Mouse (Mus musculus) myocyte (in vitro differentiated cells): Measurements from ENCODE around the gene Slc25a11. TPM values are rescaled to one million over a fixed set of nuclear protein-coding genes. Genes with fewer than 3 reads are reported as not detected.

Experiments
- H3K27me3 ChIP-seq: one replicate; pipeline ENCODE4 v1.6.1; 2011; ENCODE audit not compliant: control insufficient read depth, insufficient read depth, insufficient read length
- H3K36me3 ChIP-seq: one replicate; pipeline ENCODE4 v1.6.1; 2011; ENCODE audit not compliant: control insufficient read depth, insufficient read depth
- H3K4me2 ChIP-seq: one replicate; pipeline ENCODE4 v1.6.1; 2011; ENCODE audit warnings: low read depth, control low read depth
- H3K4me3 ChIP-seq: one replicate; pipeline ENCODE4 v1.5.1; 2011; ENCODE audit warnings: mild to moderate bottlenecking, control low read depth, moderate library complexity
- H3K79me2 ChIP-seq: one replicate; pipeline ENCODE4 v1.6.1; 2011; ENCODE audit not compliant: control insufficient read depth, insufficient read depth
- H3ac ChIP-seq: one replicate; pipeline ENCODE4 v1.6.1; 2011; ENCODE audit not compliant: control insufficient read depth, insufficient read length
- CEBPB ChIP-seq: IDR thresholded peaks from 2 replicates; pipeline ENCODE4 v1.6.1; 2011; ENCODE audit warnings: mild to moderate bottlenecking, moderate library complexity; ENCODE audit not compliant: poor library complexity, insufficient read depth, severe bottlenecking
- E2F4 ChIP-seq: IDR thresholded peaks from one replicate; pipeline ENCODE4 v1.6.1; 2011; ENCODE audit warnings: mild to moderate bottlenecking, control low read depth, moderate library complexity; ENCODE audit not compliant: insufficient read depth
- MAX ChIP-seq: IDR thresholded peaks from one replicate; pipeline ENCODE4 v1.6.1; 2011; ENCODE audit warnings: low read depth, mild to moderate bottlenecking, control low read depth
- MYOD1 ChIP-seq, 3 experiments: IDR thresholded peaks; one replicate each; pipeline ENCODE4 v1.6.1; 2011; ENCODE audit warnings: control low read depth in 2 of 3, low read depth in 2 of 3, mild to moderate bottlenecking in 2 of 3, moderate library complexity in 1 of 3; ENCODE audit not compliant: insufficient read length in 2 of 3, control insufficient read depth in 1 of 3
- MYOG ChIP-seq, 3 experiments: IDR thresholded peaks; one replicate each; pipeline ENCODE4 v1.6.1; 2011; ENCODE audit warnings: control low read depth in 2 of 3, low read depth in 2 of 3, mild to moderate bottlenecking in 2 of 3; ENCODE audit not compliant: insufficient read length in 2 of 3, control insufficient read depth in 1 of 3, insufficient read depth in 1 of 3
- POLR2A ChIP-seq: IDR thresholded peaks from one replicate; pipeline ENCODE4 v1.6.1; 2011; ENCODE audit warnings: low read depth, mild to moderate bottlenecking, control low read depth, moderate library complexity; ENCODE audit not compliant: insufficient read length
- POLR2AphosphoS2 ChIP-seq: IDR thresholded peaks from one replicate; pipeline ENCODE4 v1.6.1; 2011; ENCODE audit warnings: low read depth, control low read depth; ENCODE audit not compliant: insufficient read length
- REST ChIP-seq: IDR thresholded peaks from one replicate; pipeline ENCODE4 v1.6.1; 2011; ENCODE audit warnings: mild to moderate bottlenecking, control low read depth, moderate library complexity; ENCODE audit not compliant: insufficient read depth, insufficient read length
- SRF ChIP-seq: IDR thresholded peaks from one replicate; pipeline ENCODE4 v1.6.1; 2011; ENCODE audit warnings: low read depth; ENCODE audit not compliant: control insufficient read depth, insufficient read length
- TCF12 ChIP-seq: IDR thresholded peaks from one replicate; pipeline ENCODE4 v1.6.1; 2011; ENCODE audit warnings: mild to moderate bottlenecking, control low read depth; ENCODE audit not compliant: poor library complexity, insufficient read depth, severe bottlenecking
- TCF3 ChIP-seq: IDR thresholded peaks from one replicate; pipeline ENCODE4 v1.6.1; 2011; ENCODE audit warnings: low read depth, control low read depth; ENCODE audit not compliant: insufficient read length
- USF1 ChIP-seq: IDR thresholded peaks from one replicate; pipeline ENCODE4 v1.6.1; 2011; ENCODE audit warnings: low read depth, mild to moderate bottlenecking, control low read depth, moderate library complexity
- polyA plus RNA-seq: library from polyadenylated mRNA; unstranded; fragments of >200 nt; fragmentation: generic; extraction: Trizol; gene quantifications from one replicate; pipeline ENCODE4 v1.2.1, GENCODE M21; 2012; ENCODE audit warnings: missing spikeins

Slc25a11 gene
- polyA plus RNA-seq: 165 TPM

GRCm38 (mm10) chr11:70646691-70647650 lies at the start of gene Slc25a11, which contains the start of gene Rnf167:
TSS of gene Slc25a11 (minus strand) at chr11:70647479.
TSS of gene Rnf167 (plus strand) at chr11:70647235.
- H3K27me3 ChIP-seq: no peaks in the 10 kb centered on the region
- H3K4me3 ChIP-seq: peak within 1 kb of the TSS; percentile 62
- H3K4me2 ChIP-seq: peak within 1 kb of the TSS; percentile 95
- peaks cover 35% of the 10 kb centered on the region for H3K36me3 ChIP-seq
- TF ChIP-seq MYOG (IDR thresholded peaks at IDR 0.05; ENCODE audit: control insufficient read depth in 1 of 3, insufficient read depth in 1 of 3, insufficient read length in 2 of 3, low read depth in 2 of 3): peak in 2 of 3 experiments; percentile 46
- no peak for TF ChIP-seq TCF3
- TF ChIP-seq USF1: no peak
- peak; percentile 95 for TF ChIP-seq POLR2A
- TF ChIP-seq E2F4: no peak
- peak in 1 of 3 experiments; percentile 35 for TF ChIP-seq MYOD1 (IDR thresholded peaks at IDR 0.05; ENCODE audit: control insufficient read depth in 1 of 3, insufficient read length in 2 of 3, low read depth in 2 of 3)
- TF ChIP-seq POLR2AphosphoS2: peak; percentile 89
- no peak for TF ChIP-seq SRF
- no peak for TF ChIP-seq MAX
- TF ChIP-seq CEBPB: no peak
- no peak for TF ChIP-seq REST
- TF ChIP-seq TCF12: no peak
- H3ac ChIP-seq: peak within 1 kb of the TSS; percentile 62
- H3K79me2 ChIP-seq: peaks cover 39% of the 10 kb centered on the region

- TF ChIP-seq POLR2AphosphoS2 (no peak), MYOD1 (IDR thresholded peaks at IDR 0.05; ENCODE audit: control insufficient read depth in 1 of 3, insufficient read length in 2 of 3, low read depth in 2 of 3) (no peak), TCF12 (no peak), E2F4 (no peak), TCF3 (no peak), POLR2A (no peak), MYOG (IDR thresholded peaks at IDR 0.05; ENCODE audit: control insufficient read depth in 1 of 3, insufficient read depth in 1 of 3, insufficient read length in 2 of 3, low read depth in 2 of 3) (no peak), USF1 (no peak), REST (no peak), SRF (no peak), CEBPB (no peak), MAX (no peak)
- Histone ChIP-seq H3K79me2 (no peaks in the 10 kb centered on the region), H3K4me2 (no peak overlapping the region), H3ac (no peak overlapping the region), H3K36me3 (no peaks in the 10 kb centered on the region), H3K4me3 (no peak overlapping the region), H3K27me3 (no peaks in the 10 kb centered on the region)
These were observed 46.2 kb upstream of the Slc25a11 start for GRCm38 (mm10) chr11:70693504-70693903.

- TF ChIP-seq SRF (no peak), MYOD1 (IDR thresholded peaks at IDR 0.05; ENCODE audit: control insufficient read depth in 1 of 3, insufficient read length in 2 of 3, low read depth in 2 of 3) (no peak), CEBPB (no peak), MAX (no peak), E2F4 (no peak), MYOG (IDR thresholded peaks at IDR 0.05; ENCODE audit: control insufficient read depth in 1 of 3, insufficient read depth in 1 of 3, insufficient read length in 2 of 3, low read depth in 2 of 3) (no peak)
- H3K27me3 ChIP-seq: no peaks in the 10 kb centered on the region
- H3ac ChIP-seq: no peak overlapping the region
- no peaks in the 10 kb centered on the region for H3K79me2 ChIP-seq
- H3K4me2 ChIP-seq: no peak overlapping the region
- H3K4me3 ChIP-seq: no peak overlapping the region
- no peaks in the 10 kb centered on the region for H3K36me3 ChIP-seq
These were observed 42.3 kb upstream of the Slc25a11 start for GRCm38 (mm10) chr11:70689578-70689977.

- Histone ChIP-seq H3K4me3 (peak overlapping the region; percentile 68), H3K79me2 (no peaks in the 10 kb centered on the region), H3K4me2 (peak overlapping the region; percentile 78), H3ac (peak overlapping the region; percentile 53), H3K27me3 (no peaks in the 10 kb centered on the region), H3K36me3 (no peaks in the 10 kb centered on the region)
- no peak for TF ChIP-seq MYOD1 (IDR thresholded peaks at IDR 0.05; ENCODE audit: control insufficient read depth in 1 of 3, insufficient read length in 2 of 3, low read depth in 2 of 3)
- TF ChIP-seq USF1: no peak
- no peak for TF ChIP-seq E2F4
- no peak for TF ChIP-seq REST
- no peak for TF ChIP-seq MAX
- TF ChIP-seq POLR2AphosphoS2: no peak
- TF ChIP-seq SRF: no peak
- TF ChIP-seq TCF12: no peak
- no peak for TF ChIP-seq TCF3
- no peak for TF ChIP-seq POLR2A
- TF ChIP-seq MYOG (IDR thresholded peaks at IDR 0.05; ENCODE audit: control insufficient read depth in 1 of 3, insufficient read depth in 1 of 3, insufficient read length in 2 of 3, low read depth in 2 of 3): no peak
- TF ChIP-seq CEBPB: no peak
These were observed 41.1 kb upstream of the Slc25a11 start for GRCm38 (mm10) chr11:70688372-70688771.
